Mouse (Mus musculus): ENCODE measurements around the gene Gm20388. TPM values are rescaled to one million over a fixed set of nuclear protein-coding genes. Genes with fewer than 3 reads are reported as not detected.

Gm20388 gene
- polyA plus RNA-seq, 1 experiment from 2014 or later = 2.5 TPM

DNA sequence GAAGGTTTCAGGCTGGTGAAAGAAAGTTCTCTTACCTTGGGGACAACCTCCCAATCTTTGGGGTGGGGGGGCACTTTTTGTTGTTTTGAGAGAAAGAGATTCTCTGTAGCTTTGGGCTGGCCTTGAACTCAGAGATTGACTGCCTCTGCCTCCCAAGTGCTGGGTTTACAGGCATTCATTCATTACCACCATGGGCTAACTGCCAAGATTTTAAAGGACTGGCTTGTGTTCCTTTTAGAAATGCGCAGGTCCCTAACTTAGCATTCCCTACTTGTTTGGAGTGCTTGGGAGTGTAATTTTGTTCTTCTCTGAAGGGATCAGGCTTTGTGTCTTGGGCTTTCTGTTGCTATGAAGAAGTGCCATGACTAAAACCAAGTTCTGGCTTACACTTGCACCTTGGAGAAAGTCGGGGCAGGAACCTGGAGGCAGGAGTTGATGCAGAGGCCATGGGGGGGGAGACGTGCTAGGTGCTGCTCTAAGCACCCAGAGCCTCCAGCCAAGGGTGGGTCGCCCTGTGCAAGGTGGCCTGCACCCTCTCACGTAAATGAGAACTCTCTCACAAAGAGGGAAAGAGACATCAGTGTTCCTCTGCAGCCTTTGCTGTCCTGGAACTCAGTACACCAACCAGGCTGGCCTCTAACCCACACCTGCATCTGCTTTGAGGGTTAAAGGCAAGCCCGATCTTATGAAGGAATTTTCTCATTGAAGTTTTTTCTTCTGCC lies 3193.6 kb downstream of the Gm20388 start:
- DNase-seq (ENCODE audit: low spot score) = no peak
- Histone ChIP-seq H3K27ac (peak overlapping the region; percentile 99; the same call in 1 of the 2 replicates), H3K27me3 (ENCODE audit: low read depth, poor library complexity, severe bottlenecking) (no peaks in the 10 kb centered on the region), H3K36me3 (peaks cover 34% of the 10 kb centered on the region), H3K9me3 (replicated peaks) (no peaks in the 10 kb centered on the region), H3K4me3 (peak overlapping the region; percentile 97), H3K4me1 (peaks cover 17% of the 10 kb centered on the region)
- WGBS = 89% methylated on average over 6 of the region's 6 CpGs

DNA sequence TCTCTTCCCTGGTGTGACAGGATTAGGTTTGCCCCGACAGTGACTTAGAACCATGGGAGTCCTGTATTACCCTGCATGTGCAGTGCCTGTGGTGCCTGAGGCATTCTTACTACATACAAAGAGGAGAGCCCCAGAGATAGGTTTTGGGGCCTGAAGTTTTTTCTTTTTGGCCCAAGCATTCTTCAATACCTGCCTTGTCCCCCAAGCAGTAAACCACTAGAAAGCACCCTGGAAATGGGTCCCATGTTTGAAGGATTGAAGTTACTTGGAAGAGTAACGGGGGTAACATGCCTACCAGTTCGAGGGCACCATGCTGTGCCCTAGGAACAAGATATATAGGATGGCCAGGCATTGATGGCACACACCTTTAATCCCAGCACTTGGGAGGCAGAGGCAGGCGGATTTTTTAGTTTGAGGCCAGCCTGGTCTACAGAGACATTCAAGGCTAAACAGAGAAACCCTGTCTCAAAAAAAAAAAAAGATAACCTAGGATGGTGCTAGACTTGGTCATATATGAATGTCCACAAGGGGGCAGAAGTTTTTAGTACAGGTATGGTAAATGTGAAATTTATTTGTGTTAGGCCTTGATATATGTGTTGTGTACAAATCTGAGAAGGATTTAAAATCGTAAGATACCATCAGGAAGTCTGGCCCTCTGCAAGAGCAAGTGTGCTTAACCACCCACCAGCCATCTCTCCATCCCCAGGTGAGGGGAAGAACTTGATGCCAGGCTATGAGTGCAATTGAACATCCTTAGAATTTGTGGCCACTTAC lies 3195.1 kb downstream of the Gm20388 start:
- Histone ChIP-seq H3K36me3 (peaks cover 32% of the 10 kb centered on the region), H3K27ac (no peak overlapping the region), H3K4me1 (peaks cover 16% of the 10 kb centered on the region), H3K27me3 (ENCODE audit: low read depth, poor library complexity, severe bottlenecking) (no peaks in the 10 kb centered on the region), H3K4me3 (no peak overlapping the region), H3K9me3 (replicated peaks) (no peaks in the 10 kb centered on the region)
- WGBS = 69% methylated on average over 5 of the region's 5 CpGs
- no peak for DNase-seq (ENCODE audit: low spot score)

DNA sequence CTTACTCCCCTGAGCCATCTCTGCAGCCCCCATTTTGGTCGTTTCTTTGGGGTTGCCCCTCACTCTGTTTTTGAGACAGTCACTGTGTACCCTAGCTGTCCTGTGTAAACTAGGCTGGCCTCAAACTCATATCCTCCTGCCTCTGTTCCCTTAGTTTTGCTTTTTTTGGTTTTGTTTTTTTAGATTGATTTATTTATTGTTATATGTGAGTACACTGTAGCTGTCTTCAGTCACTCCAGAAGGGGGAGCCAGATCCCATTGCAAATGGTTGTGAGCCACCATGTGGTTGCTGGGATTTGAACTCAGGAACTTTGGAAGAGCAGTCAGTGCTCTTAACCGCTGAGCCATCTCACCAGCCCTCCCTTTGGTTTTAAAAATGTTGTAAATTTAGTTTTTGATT lies 3195.9 kb downstream of the Gm20388 start:
- H3K27ac ChIP-seq = no peak overlapping the region
- H3K4me1 ChIP-seq = peaks cover 21% of the 10 kb centered on the region
- peaks cover 32% of the 10 kb centered on the region for H3K36me3 ChIP-seq
- 45% methylated on average over 2 of the region's 2 CpGs for WGBS
- H3K9me3 ChIP-seq (replicated peaks) = no peaks in the 10 kb centered on the region
- DNase-seq (ENCODE audit: low spot score) = no peak
- H3K27me3 ChIP-seq (ENCODE audit: low read depth, poor library complexity, severe bottlenecking) = no peaks in the 10 kb centered on the region
- H3K4me3 ChIP-seq = no peak overlapping the region

DNA sequence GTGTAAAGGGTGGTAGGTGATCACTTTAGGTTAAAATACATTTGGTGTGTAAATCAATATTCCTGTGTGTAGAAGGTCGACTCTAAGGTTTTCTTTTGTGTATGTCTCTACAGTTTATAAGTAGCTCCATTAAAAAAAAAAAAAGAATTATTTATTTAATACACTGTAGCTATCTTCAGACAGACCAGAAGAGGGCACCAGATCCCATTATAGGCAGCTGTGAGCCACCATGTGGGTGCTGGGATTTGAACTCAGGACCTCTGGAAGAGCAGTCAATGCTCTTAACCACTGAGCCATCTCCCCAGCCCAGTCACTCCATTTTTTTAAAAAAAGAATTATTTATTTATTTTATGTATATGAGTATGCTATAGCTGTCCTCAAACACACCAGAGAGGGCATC lies 3197.4 kb downstream of the Gm20388 start:
- no peaks in the 10 kb centered on the region for H3K9me3 ChIP-seq (replicated peaks)
- H3K27me3 ChIP-seq (ENCODE audit: low read depth, poor library complexity, severe bottlenecking) = no peaks in the 10 kb centered on the region
- no peak overlapping the region for H3K4me3 ChIP-seq
- peaks cover 29% of the 10 kb centered on the region for H3K36me3 ChIP-seq
- no peak overlapping the region for H3K27ac ChIP-seq
- peaks cover 18% of the 10 kb centered on the region for H3K4me1 ChIP-seq
- no peak for DNase-seq (ENCODE audit: low spot score)
- 66% methylated on average over 1 of the region's 1 CpGs for WGBS

DNA sequence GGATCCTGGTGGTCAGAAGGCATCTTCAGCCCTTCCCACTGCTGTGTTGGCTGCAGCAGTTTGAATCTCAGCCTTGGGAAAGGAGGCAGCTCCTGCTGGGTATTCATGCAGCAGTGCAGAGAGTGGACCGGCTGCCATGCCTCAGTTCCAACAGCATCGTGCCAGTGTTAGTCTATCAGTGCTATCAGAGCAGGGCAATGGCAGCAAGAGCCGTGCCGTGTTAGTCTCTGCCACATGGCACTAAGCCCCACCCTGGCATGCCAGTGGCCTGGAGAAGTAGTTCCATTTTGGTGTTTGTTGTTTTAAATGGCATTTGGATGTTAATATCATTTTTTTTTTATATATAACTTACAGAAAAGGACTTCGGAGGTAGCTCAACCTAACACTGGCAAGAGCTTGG lies 3198.3 kb downstream of the Gm20388 start:
- 88% methylated on average over 5 of the region's 5 CpGs for WGBS
- Histone ChIP-seq H3K4me1 (peaks cover 10% of the 10 kb centered on the region), H3K27me3 (ENCODE audit: low read depth, poor library complexity, severe bottlenecking) (no peaks in the 10 kb centered on the region), H3K27ac (no peak overlapping the region), H3K4me3 (no peak overlapping the region), H3K9me3 (replicated peaks) (no peaks in the 10 kb centered on the region), H3K36me3 (peaks cover 19% of the 10 kb centered on the region)
- no peak for DNase-seq (ENCODE audit: low spot score)

DNA sequence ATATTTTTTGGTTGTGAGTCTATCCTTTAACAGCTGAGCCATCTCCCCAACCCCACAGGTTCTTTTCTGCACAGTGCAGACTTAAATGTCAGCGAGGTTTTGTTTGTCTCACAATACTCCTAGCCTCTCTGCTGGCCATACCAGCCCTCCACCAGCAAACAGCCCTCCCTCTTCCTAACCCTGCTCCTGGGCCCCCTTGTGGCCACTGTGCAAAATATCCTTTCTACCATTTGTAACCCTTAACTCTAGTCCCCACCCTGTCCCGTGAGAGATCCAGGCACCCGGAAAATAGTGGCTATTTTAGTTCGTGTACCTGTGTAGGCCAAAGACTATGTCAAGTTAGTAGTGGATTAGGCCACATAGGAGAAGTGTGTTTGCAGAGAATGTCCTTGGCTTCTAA lies 3200.0 kb downstream of the Gm20388 start:
- peaks cover 10% of the 10 kb centered on the region for H3K27me3 ChIP-seq (ENCODE audit: low read depth, poor library complexity, severe bottlenecking)
- 28% methylated on average over 4 of the region's 4 CpGs for WGBS
- peak; percentile 81 for DNase-seq (ENCODE audit: low spot score)

DNA sequence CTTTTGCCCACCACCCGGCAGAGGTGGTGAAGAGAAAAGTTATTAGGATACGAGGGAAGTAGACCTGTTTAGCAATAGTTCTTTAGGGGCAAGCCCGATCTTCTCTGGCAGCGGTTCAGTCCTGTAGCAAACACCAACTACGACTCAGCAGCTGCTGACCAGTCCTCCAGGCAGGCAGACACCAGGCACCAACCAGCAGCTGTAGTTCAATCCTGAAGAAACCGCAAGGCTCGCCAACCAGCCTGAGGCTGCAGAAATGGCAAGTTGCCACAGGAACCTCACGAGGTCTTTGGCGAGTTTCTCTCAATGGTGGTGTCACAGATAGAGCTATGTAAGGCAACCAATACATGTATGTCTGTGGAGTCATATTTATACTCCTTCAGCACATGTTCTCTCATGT lies 3202.3 kb downstream of the Gm20388 start:
- Histone ChIP-seq H3K4me1 (peaks cover 39% of the 10 kb centered on the region), H3K27me3 (ENCODE audit: low read depth, poor library complexity, severe bottlenecking) (peaks cover 33% of the 10 kb centered on the region), H3K36me3 (no peaks in the 10 kb centered on the region), H3K4me3 (no peak overlapping the region), H3K9me3 (replicated peaks) (no peaks in the 10 kb centered on the region), H3K27ac (no peak overlapping the region)
- DNase-seq (ENCODE audit: low spot score) = no peak
- 86% methylated on average over 9 of the region's 9 CpGs for WGBS

More for the DNA sequence above, 3200.0 kb downstream of the Gm20388 start:
- Histone ChIP-seq H3K27ac (no peak overlapping the region), H3K4me3 (no peak overlapping the region), H3K4me1 (peaks cover 16% of the 10 kb centered on the region), H3K9me3 (replicated peaks) (no peaks in the 10 kb centered on the region), H3K36me3 (peaks cover 2% of the 10 kb centered on the region)

DNA sequence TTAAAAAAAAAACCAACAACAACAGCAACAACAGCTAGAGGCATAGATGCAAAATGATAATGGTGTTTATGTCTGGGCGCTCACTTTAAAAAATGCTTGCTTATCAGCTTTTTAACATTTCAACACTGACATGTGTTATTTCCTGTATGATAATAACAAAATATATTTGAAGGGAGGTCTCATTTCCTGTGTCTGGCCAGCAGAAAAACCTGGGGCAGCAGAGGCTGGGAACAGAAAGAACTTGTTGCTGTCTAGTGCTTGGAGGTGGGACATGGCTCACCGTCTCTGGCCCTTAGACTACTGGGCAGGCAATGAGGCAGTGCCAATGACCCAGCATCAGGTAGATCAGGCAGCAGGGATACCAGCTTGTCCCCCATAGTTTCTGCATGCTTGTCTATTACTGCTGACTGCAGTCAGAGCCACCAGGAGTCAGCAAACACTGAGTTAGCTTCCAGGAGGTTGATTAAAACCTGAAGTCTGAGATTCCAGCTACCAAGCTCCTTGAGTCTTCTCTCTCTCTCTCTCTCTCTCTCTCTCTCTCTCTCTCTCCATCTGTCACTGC lies 3203.3 kb downstream of the Gm20388 start:
- H3K36me3 ChIP-seq = no peaks in the 10 kb centered on the region
- 71% methylated on average over 2 of the region's 2 CpGs for WGBS
- H3K27me3 ChIP-seq (ENCODE audit: low read depth, poor library complexity, severe bottlenecking) = peaks cover 44% of the 10 kb centered on the region
- no peak overlapping the region for H3K4me3 ChIP-seq
- no peak overlapping the region for H3K27ac ChIP-seq
- H3K9me3 ChIP-seq (replicated peaks) = no peaks in the 10 kb centered on the region
- peaks cover 46% of the 10 kb centered on the region for H3K4me1 ChIP-seq
- no peak for DNase-seq (ENCODE audit: low spot score)

DNA sequence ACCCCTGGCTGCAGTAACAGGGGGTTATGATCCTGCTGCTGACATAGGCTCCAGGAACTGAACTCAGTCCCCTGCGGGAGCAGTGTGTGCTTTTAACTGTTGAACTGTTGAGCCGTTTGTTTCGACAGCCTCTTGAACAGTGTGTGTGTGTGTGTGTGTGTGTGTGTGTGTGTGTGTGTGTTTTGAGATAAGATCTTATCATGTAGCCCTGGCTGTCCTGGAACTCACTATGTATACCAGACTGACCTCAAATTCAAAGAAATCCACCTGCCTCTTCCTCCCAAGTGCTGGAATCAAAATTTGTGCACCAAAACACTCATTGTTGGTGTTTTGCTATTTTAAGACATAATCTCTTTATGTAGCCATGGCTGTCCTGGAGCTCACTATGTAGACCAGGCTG lies 3204.0 kb downstream of the Gm20388 start:
- Histone ChIP-seq H3K4me3 (no peak overlapping the region), H3K9me3 (replicated peaks) (no peaks in the 10 kb centered on the region), H3K27ac (no peak overlapping the region), H3K36me3 (no peaks in the 10 kb centered on the region), H3K27me3 (ENCODE audit: low read depth, poor library complexity, severe bottlenecking) (peaks cover 50% of the 10 kb centered on the region), H3K4me1 (peaks cover 46% of the 10 kb centered on the region)
- no peak for DNase-seq (ENCODE audit: low spot score)
- 90% methylated on average over 3 of the region's 3 CpGs for WGBS

DNA sequence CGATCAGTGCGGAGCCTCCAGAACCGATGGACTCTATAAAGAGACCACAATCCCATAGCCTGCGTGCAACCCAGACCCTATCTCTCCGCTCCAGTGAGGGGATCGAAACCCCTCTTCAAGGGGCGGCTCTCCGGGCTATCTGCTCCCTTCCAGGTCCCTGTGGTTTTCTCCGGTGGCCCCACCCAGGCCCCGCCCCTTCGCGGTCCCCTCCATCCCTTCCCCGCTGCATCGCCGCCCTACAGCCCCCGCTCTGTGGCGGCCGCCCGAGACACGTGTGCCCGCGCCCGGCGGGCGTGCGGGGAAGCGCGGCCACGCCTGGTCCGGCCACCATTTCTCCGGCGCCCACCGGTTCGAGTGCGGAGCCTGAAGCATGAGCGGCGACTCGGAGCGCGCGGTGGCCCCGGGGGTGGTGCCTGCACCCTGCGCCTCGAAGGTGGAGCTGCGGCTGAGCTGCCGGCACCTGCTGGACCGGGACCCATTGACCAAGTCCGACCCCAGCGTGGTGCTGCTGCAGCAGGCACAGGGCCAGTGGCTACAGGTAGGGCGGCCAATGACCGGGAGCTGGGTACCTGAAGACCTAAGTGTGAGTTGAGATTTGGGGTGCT lies 3206.6 kb downstream of the Gm20388 start, which contains the start of gene Cpne7:
Cpne7 (plus strand) TSS at position 248 of the 605 bp plus-strand sequence.
- peak within 1 kb of the TSS; percentile 61 for H3K4me3 ChIP-seq
- peaks cover 37% of the 10 kb centered on the region for H3K4me1 ChIP-seq
- peaks cover 62% of the 10 kb centered on the region for H3K27me3 ChIP-seq (ENCODE audit: low read depth, poor library complexity, severe bottlenecking)
- DNase-seq (ENCODE audit: low spot score) = peak; percentile 55
- WGBS = 1% methylated on average over 51 of the region's 51 CpGs
- H3K9me3 ChIP-seq (replicated peaks) = no peaks in the 10 kb centered on the region
- peak within 1 kb of the TSS; percentile 47 for H3K27ac ChIP-seq
- H3K36me3 ChIP-seq = no peaks in the 10 kb centered on the region

DNA sequence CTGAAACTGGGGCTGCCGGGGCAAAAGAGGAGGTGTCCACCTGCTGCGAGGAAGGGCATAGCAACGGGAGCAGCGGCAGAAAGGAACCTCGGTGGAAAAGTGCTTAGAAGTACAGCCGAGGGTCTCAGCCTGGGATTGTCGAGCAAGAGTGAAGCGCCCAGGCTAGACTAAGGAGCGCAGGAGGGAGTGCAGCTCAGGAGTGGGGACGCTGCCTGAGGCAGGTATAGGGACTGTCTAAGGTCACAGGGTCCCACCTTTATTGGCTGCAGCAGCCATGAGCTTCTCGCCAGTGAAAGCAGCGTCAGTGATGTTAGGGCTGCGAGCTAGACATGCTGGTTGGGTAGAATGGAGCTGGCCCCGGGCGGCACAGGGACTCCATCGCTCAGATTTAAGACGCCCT lies 3207.1 kb downstream of the Gm20388 start:
- no peak for DNase-seq (ENCODE audit: low spot score)
- H3K27me3 ChIP-seq (ENCODE audit: low read depth, poor library complexity, severe bottlenecking) = peaks cover 67% of the 10 kb centered on the region
- H3K27ac ChIP-seq = no peak overlapping the region
- peak overlapping the region; percentile 61 for H3K4me3 ChIP-seq
- H3K36me3 ChIP-seq = no peaks in the 10 kb centered on the region
- no peaks in the 10 kb centered on the region for H3K9me3 ChIP-seq (replicated peaks)
- peaks cover 37% of the 10 kb centered on the region for H3K4me1 ChIP-seq
- WGBS = 2% methylated on average over 17 of the region's 17 CpGs

DNA sequence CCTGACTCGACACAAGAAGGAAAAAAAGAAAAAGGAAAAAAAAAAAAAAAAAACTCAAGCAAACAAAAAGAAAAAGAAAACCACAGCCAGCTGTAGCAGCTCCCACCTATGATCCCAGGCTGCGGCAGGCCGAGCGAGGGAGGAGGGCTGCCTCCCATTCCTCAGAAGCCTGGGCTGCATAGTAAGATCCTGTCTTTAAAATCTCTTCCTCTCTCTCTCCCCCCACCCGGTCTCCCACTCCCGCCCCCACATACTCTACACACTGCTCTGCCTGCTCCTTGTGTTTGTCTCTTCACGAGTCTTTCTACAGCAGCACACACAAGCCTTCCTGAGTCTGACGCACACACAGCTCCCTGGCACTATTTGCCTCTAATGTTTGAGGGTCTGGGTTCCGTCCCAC lies 3211.4 kb downstream of the Gm20388 start:
- Histone ChIP-seq H3K27me3 (ENCODE audit: low read depth, poor library complexity, severe bottlenecking) (peaks cover 74% of the 10 kb centered on the region), H3K36me3 (no peaks in the 10 kb centered on the region), H3K4me3 (no peak overlapping the region), H3K4me1 (peaks cover 34% of the 10 kb centered on the region), H3K27ac (0 out of 2 replicates have a peak overlapping the region, but pooled peaks have one; percentile 19), H3K9me3 (replicated peaks) (no peaks in the 10 kb centered on the region)
- DNase-seq (ENCODE audit: low spot score) = no peak
- 72% methylated on average over 9 of the region's 9 CpGs for WGBS

DNA sequence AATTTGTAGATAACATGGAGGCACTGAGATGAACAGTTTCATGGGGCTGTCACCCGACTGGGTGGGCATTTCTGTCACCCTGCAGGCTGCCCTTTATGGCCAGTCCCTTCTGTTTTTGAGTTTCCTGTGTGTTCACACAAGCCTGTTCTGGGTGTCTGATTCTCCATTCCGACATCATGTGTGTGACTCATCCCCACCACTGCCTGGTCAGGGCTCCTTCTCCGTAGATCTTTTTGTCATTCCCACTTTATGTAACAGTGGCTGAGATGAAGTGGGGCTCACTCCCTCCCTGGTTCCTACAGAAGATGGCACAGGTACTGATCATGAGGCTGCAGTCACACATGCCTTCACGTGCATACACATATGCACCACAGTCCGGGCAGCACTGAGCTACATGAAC lies 3212.0 kb downstream of the Gm20388 start:
- peaks cover 73% of the 10 kb centered on the region for H3K27me3 ChIP-seq (ENCODE audit: low read depth, poor library complexity, severe bottlenecking)
- no peak for DNase-seq (ENCODE audit: low spot score)
- H3K4me1 ChIP-seq = peaks cover 31% of the 10 kb centered on the region
- 85% methylated on average over 5 of the region's 5 CpGs for WGBS
- no peak overlapping the region for H3K4me3 ChIP-seq
- H3K27ac ChIP-seq = no peak overlapping the region
- H3K9me3 ChIP-seq (replicated peaks) = no peaks in the 10 kb centered on the region
- no peaks in the 10 kb centered on the region for H3K36me3 ChIP-seq
